Mouse (Mus musculus): ENCODE results near the gene Olfr512.

Olfr512 gene

GRCm38 (mm10) chr7:108713020-108713419 is at the start of gene Olfr512:
Gene Olfr512 (plus strand): TSS chr7:108713320.
- no peak for DNase-seq (ENCODE audit: low read depth in 1 of 2, low spot score in 2 of 2)

DNA sequence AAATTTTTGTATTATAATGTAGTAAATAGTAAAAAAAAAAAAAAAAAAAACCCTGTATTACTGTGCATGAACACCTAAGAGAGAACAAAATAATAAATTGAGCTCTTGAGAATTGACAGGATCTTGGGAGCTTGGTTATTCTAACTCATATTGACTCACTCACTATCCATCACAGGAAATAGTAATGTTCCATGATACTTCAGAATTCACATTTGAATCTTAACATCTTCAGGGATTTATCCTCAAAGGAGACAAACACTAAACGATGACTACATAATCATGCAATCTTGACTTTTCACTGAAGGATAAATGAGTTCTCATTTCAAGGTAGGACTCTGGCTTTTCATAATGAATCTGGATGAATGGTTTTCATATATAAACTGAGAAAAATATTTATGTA is 47.0 kb upstream of the Olfr512 start, which contains the start of gene Olfr510:
Gene Olfr510, plus strand, starts transcription at position 301 of the 400 bp plus-strand sequence.
- DNase-seq (ENCODE audit: low read depth in 1 of 2, low spot score in 2 of 2), result no peak

DNA sequence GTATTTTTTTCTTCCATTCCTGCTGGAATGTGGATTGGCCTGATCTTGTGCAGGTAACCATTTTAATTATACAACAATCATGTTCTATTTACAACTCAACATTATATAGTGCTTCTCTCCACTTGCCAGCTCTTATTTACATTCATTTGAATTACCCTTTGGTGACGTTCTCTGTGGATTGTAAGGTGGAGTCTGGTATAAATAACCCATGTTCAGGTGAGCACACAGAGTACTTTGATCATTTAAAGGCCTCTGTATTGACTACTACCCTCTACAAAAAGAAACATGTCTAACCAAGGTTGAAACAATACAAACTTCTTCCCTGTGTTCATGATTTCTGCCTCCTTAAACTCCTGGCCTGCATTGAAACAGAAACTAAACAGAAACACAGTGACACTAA is 42.1 kb upstream of the Olfr512 start:
- DNase-seq (ENCODE audit: low read depth in 1 of 2, low spot score in 2 of 2), result no peak

GRCm38 (mm10) chr7:108678886-108679285 is 34.2 kb upstream of the Olfr512 start:
- DNase-seq (ENCODE audit: low read depth in 1 of 2, low spot score in 2 of 2), result no peak

DNA sequence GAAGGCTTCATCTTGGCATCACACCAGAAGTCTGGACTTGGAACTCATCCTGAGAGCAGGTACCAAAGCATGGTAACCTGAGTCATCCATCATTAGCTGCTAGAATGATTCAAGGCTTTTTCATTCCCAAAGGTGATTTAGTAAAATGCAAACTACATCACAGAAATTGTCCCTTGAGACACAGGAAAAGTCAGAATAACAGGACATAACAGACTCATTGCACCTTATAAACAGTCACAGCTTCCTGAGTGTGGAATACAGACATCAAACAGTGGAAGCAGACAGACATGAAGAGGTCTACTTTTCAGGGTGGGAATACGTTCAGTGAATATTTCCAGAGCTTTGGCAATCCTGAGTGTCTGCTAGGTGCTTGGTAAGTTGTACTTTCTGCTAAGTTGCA is 37.6 kb downstream of the Olfr512 start, which contains the start of gene Olfr513:
Gene Olfr513, plus strand, starts transcription at position 301 of the 400 bp plus-strand sequence.
- no peak for DNase-seq (ENCODE audit: low read depth in 1 of 2, low spot score in 2 of 2)

DNA sequence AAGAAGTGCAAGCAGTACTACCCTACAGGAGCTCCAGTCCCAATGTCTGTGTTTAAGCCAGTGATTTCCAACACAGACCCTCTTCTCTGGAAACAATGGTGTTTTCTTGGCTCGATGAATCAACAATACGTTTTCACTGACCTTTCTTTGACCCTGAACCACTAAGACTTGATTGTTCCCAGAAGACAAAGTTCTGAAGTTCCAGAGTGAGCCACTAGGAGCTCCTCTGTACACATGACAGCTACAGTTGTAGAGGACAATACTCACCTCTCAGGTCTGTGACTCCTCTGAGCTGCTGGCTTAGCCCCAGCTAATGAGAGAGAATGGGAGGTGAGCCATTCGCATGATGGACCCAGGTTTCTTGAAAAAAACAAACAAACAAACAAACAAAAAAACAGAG is 47.3 kb downstream of the Olfr512 start:
- no peak for DNase-seq (ENCODE audit: low read depth in 1 of 2, low spot score in 2 of 2)
